In the genomic region with DNA sequence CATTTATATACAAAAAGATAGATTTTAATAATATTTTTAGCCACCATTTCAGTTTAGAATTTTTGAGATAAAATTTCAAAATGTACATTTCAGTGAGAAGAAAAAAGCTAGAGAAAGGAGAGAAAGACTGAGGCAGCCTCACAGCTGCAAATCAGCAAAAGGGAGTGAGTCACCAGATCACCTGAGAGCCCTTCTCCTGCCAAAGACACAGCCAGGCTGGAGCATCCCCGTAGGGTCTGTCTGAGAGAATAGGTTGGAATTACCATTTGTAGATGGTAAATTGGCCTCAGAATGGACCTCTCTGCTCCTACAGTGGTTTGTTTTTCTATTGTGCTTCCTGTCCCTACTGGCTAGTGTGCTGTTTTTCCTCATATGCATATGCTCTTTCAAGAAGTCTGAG, we compare ENCODE assay signal across 22 mouse cellular contexts.
"Had no signal": no experiment of that assay in that cellular context is flagged by ENCODE, and none has a peak within 500 bp of the region (broad histone marks: within the 10 kb centered on the region; RNA-seq: fewer than 3 reads in every experiment).

No protein-coding gene starts in this region.

- H3K9me3 ChIP-seq: limb, embryonic 10.5 days; limb, embryonic 13.5 days; liver, embryonic 12.5 days; liver, embryonic 15.5 days; lung, embryonic 15.5 days; neural tube, embryonic 12.5 days; neural tube, embryonic 15.5 days had no signal

- H3K4me2 ChIP-seq: limb, embryonic 13.5 days; liver, embryonic 12.5 days; liver, embryonic 15.5 days; lung, embryonic 15.5 days; midbrain, embryonic 11.5 days; neural tube, embryonic 12.5 days; neural tube, embryonic 15.5 days had no signal

- H3K4me1 ChIP-seq: limb, embryonic 10.5 days; limb, embryonic 13.5 days; liver, embryonic 12.5 days; liver, embryonic 15.5 days; lung, embryonic 15.5 days; neural tube, embryonic 12.5 days; neural tube, embryonic 15.5 days had no signal

- H3K4me3 ChIP-seq: limb, embryonic 10.5 days; limb, embryonic 13.5 days; liver, embryonic 12.5 days; liver, embryonic 15.5 days; lung, embryonic 15.5 days; neural tube, embryonic 12.5 days; neural tube, embryonic 15.5 days had no signal

- H3K27ac ChIP-seq: limb, embryonic 10.5 days; limb, embryonic 13.5 days; liver, embryonic 12.5 days; liver, embryonic 15.5 days; lung, embryonic 15.5 days; neural tube, embryonic 12.5 days; neural tube, embryonic 15.5 days; stomach, postnatal 0 days had no signal

- H3K27me3 ChIP-seq: limb, embryonic 13.5 days; liver, embryonic 12.5 days; liver, embryonic 15.5 days; lung, embryonic 15.5 days; neural tube, embryonic 12.5 days; neural tube, embryonic 15.5 days had no signal

- H3K9ac ChIP-seq: limb, embryonic 13.5 days; liver, embryonic 12.5 days; liver, embryonic 15.5 days; lung, embryonic 15.5 days; neural tube, embryonic 12.5 days; neural tube, embryonic 15.5 days had no signal

- ATAC-seq: liver, embryonic 12.5 days had no signal

- DNase-seq: kidney, postnatal 14 days; kidney, postnatal 4 days; liver; lung, adult 18-20 months; lung, postnatal 10 days; lung, postnatal 36 days; midbrain, embryonic 14.5 days; right cerebral cortex, adult 18-20 months; right cerebral cortex, postnatal 14 days; right cerebral cortex, postnatal 4 days; thymus, adult 2 months; thymus, postnatal 14 days; thymus, postnatal 4 days had no signal
